Mouse (Mus musculus) midbrain, embryonic 11.5 days (tissue): ENCODE results near the gene Cyfip2. TPM values are rescaled to one million over a fixed set of nuclear protein-coding genes. Genes with fewer than 3 reads are reported as not detected.
A peak's percentile ranks its signal among the peaks of the same experiment; 100 is the strongest.

ENCODE experiments used
- ATAC-seq: fragments of 200-750 bp; cut with Nextera tagmentation; 2 replicates; pipeline ENCODE4 v1.8.0; 2017; ENCODE audit warnings: moderate TSS enrichment, moderate library complexity; ENCODE audit not compliant: low FRiP score
- DNase-seq: peaks from one replicate; pipeline ENCODE4 v3.0.0; 2015; ENCODE audit warnings: low spot score; ENCODE audit errors: missing footprints
- H3K27ac ChIP-seq: fragments of 300-500 bp; sonication (generic); 2 replicates; pipeline ENCODE4 v1.5.1; 2014; ENCODE audit warnings: low read depth, low read length
- H3K27me3 ChIP-seq: fragments of 300-500 bp; sonication (generic); 2 replicates; pipeline ENCODE4 v1.6.1; 2014; ENCODE audit warnings: mild to moderate bottlenecking, low read length, moderate library complexity, mixed read lengths; ENCODE audit not compliant: control insufficient read depth, insufficient read depth
- H3K36me3 ChIP-seq: fragments of 300-500 bp; sonication (generic); 2 replicates; pipeline ENCODE4 v1.6.1; 2014; ENCODE audit warnings: mild to moderate bottlenecking, low read length, moderate library complexity, mixed read lengths; ENCODE audit not compliant: control insufficient read depth, insufficient read depth
- H3K4me1 ChIP-seq: fragments of 300-500 bp; sonication (generic); 2 replicates; pipeline ENCODE4 v1.6.1; 2014; ENCODE audit warnings: low read length; ENCODE audit not compliant: control insufficient read depth, insufficient read depth
- H3K4me2 ChIP-seq: fragments of 300-500 bp; sonication (generic); 2 replicates; pipeline ENCODE4 v1.6.1; 2014; ENCODE audit warnings: mild to moderate bottlenecking, moderate library complexity
- H3K4me3 ChIP-seq: fragments of 300-500 bp; sonication (generic); 2 replicates; pipeline ENCODE4 v1.5.1; 2014; ENCODE audit warnings: low read depth, low read length
- H3K9ac ChIP-seq: fragments of 300-500 bp; sonication (generic); 2 replicates; pipeline ENCODE4 v1.6.1; 2014; ENCODE audit warnings: low read length
- H3K9me3 ChIP-seq: fragments of 300-500 bp; sonication (generic); 2 replicates; pipeline ENCODE4 v1.6.1; 2016; ENCODE audit warnings: low read length; ENCODE audit not compliant: control insufficient read depth
- WGBS: fragments of 180-500 bp; shearing (Covaris S2); extraction: QIAGEN DNeasy Blood & Tissue Kit; methylation state at CpG from one replicate; pipeline ENCODE4 v1.1.7; 2014; 5-methylcytosine and 5-hydroxymethylcytosine counted together
- polyA plus RNA-seq: library from polyadenylated mRNA; unstranded; fragments of >200 nt; fragmentation: Nextera tagmentation; extraction: Ambion mirVana; gene quantifications from 2 replicates; pipeline ENCODE4 v1.2.1, GENCODE M21; 2014

Gene Cyfip2
- polyA plus RNA-seq, 1 experiment from 2014 or later, result 34.0 TPM

DNA sequence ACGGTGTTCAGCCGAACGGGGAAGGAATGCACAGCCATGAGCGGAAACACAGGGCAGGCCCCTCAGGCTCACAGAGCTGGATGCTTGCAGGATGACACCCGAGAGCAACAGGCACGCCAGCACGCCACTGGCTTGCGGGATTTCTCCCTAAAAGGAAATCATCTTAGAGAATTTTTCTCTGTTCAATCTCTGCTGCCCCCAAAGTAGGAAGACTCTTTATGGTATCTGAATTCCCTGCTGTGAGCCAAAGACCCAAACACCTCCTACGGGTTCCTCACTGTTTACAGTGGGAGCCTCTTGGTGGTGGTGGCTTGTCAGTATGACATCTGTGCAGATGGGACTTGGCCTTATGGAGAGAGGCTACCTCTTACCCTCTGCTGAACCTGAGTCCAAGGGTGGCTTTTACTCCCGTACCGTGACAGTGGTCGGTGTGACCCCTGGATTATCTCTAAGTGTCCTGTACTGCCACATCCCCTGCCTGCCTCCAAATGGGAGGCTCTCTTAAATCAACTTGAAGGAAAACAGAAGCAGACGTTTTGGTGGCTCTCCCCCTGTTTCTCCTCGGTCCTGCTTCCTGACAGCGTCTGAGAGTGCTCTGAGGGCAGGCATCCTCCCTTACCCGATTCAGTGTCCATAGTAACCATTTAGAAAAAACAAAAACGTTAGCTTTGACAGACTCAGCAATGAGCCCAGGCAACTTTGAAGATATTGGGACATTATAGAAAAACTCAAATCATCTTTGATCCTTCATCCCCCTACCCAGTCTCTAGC is 106.8 kb downstream of the Cyfip2 start:
- H3K4me1 ChIP-seq, result 0 out of 2 replicates have a peak, but pooled peaks cover 2% of the 10 kb centered on the region
- DNase-seq (no peak), ATAC-seq (no peak)
- H3K4me3 ChIP-seq, result no peak overlapping the region
- H3K27ac ChIP-seq, result no peak overlapping the region
- WGBS, result 74% methylated on average over 17 of the region's 17 CpGs
- no peaks in the 10 kb centered on the region for H3K9me3 ChIP-seq
- no peak overlapping the region for H3K4me2 ChIP-seq
- H3K27me3 ChIP-seq, result no peaks in the 10 kb centered on the region
- no peaks in the 10 kb centered on the region; the same call in 1 of the 2 replicates for H3K36me3 ChIP-seq
- H3K9ac ChIP-seq, result no peak overlapping the region

DNA sequence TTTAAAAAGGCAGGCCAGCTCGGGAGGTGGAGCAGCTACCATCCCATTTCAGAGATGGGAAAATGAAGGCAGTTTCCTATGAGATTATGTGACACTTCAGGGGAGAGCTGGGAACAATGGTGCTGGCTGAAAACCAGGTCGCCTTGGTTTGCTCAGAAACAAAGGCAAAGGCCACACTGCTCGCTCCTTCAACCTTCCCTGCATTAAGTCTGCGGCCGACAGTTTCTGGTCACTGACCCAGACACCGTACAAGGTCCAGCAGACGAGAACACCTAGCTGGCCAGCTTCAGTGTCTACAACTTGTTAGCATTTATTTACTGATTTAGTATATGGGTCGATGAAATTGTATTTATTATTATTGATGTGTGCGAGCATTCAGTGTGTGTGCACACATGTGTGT is 107.8 kb downstream of the Cyfip2 start:
- no peak overlapping the region for H3K4me2 ChIP-seq
- no peak overlapping the region for H3K27ac ChIP-seq
- no peak overlapping the region for H3K9ac ChIP-seq
- WGBS, result 88% methylated on average over 9 of the region's 9 CpGs
- H3K4me1 ChIP-seq, result 0 out of 2 replicates have a peak, but pooled peaks cover 2% of the 10 kb centered on the region
- no peak for ATAC-seq
- no peaks in the 10 kb centered on the region; the same call in 1 of the 2 replicates for H3K36me3 ChIP-seq
- DNase-seq, result no peak
- no peaks in the 10 kb centered on the region for H3K9me3 ChIP-seq
- no peaks in the 10 kb centered on the region for H3K27me3 ChIP-seq
- H3K4me3 ChIP-seq, result no peak overlapping the region

- H3K4me1 ChIP-seq, result 0 out of 2 replicates have a peak, but pooled peaks cover 2% of the 10 kb centered on the region
- no peaks in the 10 kb centered on the region for H3K27me3 ChIP-seq
- ATAC-seq, result no peak
- H3K9me3 ChIP-seq, result no peaks in the 10 kb centered on the region
- WGBS, result 66% methylated on average over 10 of the region's 10 CpGs
- H3K27ac ChIP-seq, result no peak overlapping the region
- DNase-seq, result no peak
- no peak overlapping the region for H3K4me2 ChIP-seq
- no peak overlapping the region for H3K9ac ChIP-seq
- no peak overlapping the region for H3K4me3 ChIP-seq
- no peaks in the 10 kb centered on the region; the same call in 1 of the 2 replicates for H3K36me3 ChIP-seq
Measured at GRCm38 (mm10) chr11:46202547-46202887, 110.1 kb downstream of the Cyfip2 start.

GRCm38 (mm10) chr11:46201636-46202546 is 110.8 kb downstream of the Cyfip2 start:
- Histone ChIP-seq H3K27me3 (no peaks in the 10 kb centered on the region), H3K36me3 (no peaks in the 10 kb centered on the region), H3K4me3 (no peak overlapping the region), H3K4me1 (0 out of 2 replicates have a peak, but pooled peaks cover 2% of the 10 kb centered on the region), H3K9ac (no peak overlapping the region), H3K27ac (no peak overlapping the region), H3K4me2 (no peak overlapping the region), H3K9me3 (no peaks in the 10 kb centered on the region)
- ATAC-seq, result no peak
- no peak for DNase-seq
- WGBS, result 76% methylated on average over 20 of the region's 20 CpGs

GRCm38 (mm10) chr11:46200664-46201063 is 112.0 kb downstream of the Cyfip2 start:
- WGBS, result 94% methylated on average over 11 of the region's 11 CpGs
- no peak overlapping the region for H3K9ac ChIP-seq
- no peak for ATAC-seq
- DNase-seq, result no peak
- H3K36me3 ChIP-seq, result no peaks in the 10 kb centered on the region
- H3K4me2 ChIP-seq, result no peak overlapping the region
- H3K9me3 ChIP-seq, result no peaks in the 10 kb centered on the region
- H3K4me3 ChIP-seq, result no peak overlapping the region
- H3K27ac ChIP-seq, result no peak overlapping the region
- H3K27me3 ChIP-seq, result no peaks in the 10 kb centered on the region
- 0 out of 2 replicates have a peak, but pooled peaks cover 2% of the 10 kb centered on the region for H3K4me1 ChIP-seq

DNA sequence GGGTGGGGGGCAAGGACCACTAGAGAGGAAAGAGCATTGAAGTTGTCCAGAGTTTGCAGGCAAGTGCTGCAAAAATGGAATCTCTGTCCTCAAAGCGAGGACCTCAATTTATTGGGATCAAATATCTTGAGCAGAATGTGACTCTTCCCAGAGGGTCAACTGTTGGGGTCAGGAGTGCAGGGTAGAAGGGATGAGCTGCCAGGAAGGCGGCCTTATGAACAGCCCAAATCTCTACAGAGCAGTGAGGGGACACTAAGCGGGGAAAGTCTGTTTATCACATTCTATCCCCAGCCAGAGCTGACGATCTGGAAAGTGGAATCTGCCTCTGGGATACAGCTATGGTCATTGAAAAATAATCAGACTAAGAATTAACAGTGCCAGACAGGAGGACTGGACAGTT is 118.5 kb downstream of the Cyfip2 start:
- H3K36me3 ChIP-seq, result no peaks in the 10 kb centered on the region; the same call in 1 of the 2 replicates
- peak; percentile 37 for DNase-seq
- ATAC-seq, result no peak
- H3K4me1 ChIP-seq, result no peaks in the 10 kb centered on the region
- H3K27ac ChIP-seq, result no peak overlapping the region
- no peak overlapping the region for H3K4me3 ChIP-seq
- no peak overlapping the region for H3K9ac ChIP-seq
- no peak overlapping the region for H3K4me2 ChIP-seq
- 72% methylated on average over 4 of the region's 4 CpGs for WGBS
- H3K27me3 ChIP-seq, result no peaks in the 10 kb centered on the region
- H3K9me3 ChIP-seq, result no peaks in the 10 kb centered on the region

DNA sequence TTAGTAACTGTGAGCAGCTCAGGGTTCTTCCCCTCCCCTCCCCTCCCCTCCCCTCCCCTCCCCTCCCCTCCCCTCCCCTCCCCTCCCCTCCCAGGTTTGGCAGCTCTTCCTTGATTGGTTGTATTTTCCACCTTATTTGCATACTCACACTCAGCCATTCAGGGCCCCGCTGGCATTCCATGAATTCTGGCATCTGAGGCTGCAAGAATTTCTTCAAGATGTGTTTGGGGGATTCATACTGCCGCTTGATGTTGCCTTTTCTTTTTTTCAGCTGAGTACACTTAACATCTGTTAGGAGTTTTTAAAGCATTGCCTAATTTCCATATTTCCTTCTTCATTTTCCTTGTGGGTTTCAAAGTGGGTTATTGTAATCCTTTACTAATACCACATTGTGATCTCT is 124.4 kb downstream of the Cyfip2 start:
- Histone ChIP-seq H3K27me3 (no peaks in the 10 kb centered on the region), H3K4me3 (no peak overlapping the region), H3K4me2 (no peak overlapping the region), H3K4me1 (no peaks in the 10 kb centered on the region), H3K9ac (no peak overlapping the region), H3K36me3 (no peaks in the 10 kb centered on the region; the same call in 1 of the 2 replicates), H3K27ac (no peak overlapping the region), H3K9me3 (no peaks in the 10 kb centered on the region)
- no peak for ATAC-seq
- WGBS, result 78% methylated on average over 2 of the region's 2 CpGs
- DNase-seq, result peak; percentile 73

DNA sequence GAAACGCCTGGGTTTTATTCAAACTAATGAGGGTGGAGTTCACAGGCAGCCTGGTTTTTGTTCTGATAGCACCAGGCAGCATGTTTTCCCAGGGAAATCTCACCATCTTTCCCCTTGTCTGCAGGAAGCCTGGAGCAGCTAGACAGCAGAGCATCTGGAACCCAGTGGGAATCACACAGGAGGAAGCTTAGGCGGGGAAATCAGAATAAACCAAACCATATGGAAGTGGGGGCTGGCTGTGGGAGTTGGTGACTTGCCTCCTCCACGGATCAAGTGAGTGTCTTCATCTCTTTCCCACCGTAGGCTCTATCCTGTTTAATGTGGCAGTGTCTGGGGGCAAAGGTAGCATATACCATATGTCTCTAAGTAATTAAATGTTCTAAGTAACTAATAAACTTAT is 127.2 kb downstream of the Cyfip2 start:
- Histone ChIP-seq H3K36me3 (no peaks in the 10 kb centered on the region), H3K9me3 (no peaks in the 10 kb centered on the region), H3K27me3 (no peaks in the 10 kb centered on the region), H3K9ac (no peak overlapping the region), H3K4me3 (no peak overlapping the region), H3K27ac (no peak overlapping the region), H3K4me1 (no peaks in the 10 kb centered on the region), H3K4me2 (no peak overlapping the region)
- WGBS, result 55% methylated on average over 4 of the region's 4 CpGs
- ATAC-seq (no peak), DNase-seq (peak; percentile 45)

DNA sequence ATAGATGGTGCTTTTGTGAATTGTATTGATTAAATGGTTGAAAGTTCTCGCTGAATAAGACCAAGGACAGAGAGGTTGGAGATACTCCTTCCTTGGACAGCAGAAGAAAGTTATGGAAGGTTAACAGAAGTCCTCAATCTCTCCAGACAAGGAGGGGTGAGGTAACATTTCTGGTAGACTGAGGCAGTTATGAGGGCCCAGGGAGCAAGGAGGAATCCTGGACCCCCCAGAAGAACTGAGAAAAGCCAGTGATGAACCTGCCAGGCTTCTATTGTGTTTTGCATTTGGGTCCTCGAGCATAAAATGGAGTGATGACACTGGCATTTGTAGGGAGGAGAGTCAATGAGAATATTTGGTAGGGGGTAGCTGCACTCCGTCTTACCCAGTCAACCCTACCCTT is 127.7 kb downstream of the Cyfip2 start:
- Histone ChIP-seq H3K27me3 (no peaks in the 10 kb centered on the region), H3K4me3 (no peak overlapping the region), H3K4me2 (no peak overlapping the region), H3K9me3 (no peaks in the 10 kb centered on the region), H3K36me3 (no peaks in the 10 kb centered on the region), H3K27ac (no peak overlapping the region), H3K9ac (no peak overlapping the region), H3K4me1 (no peaks in the 10 kb centered on the region)
- 75% methylated on average over 3 of the region's 3 CpGs for WGBS
- DNase-seq, result peak; percentile 56
- no peak for ATAC-seq
